Mouse (Mus musculus) E14TG2a.4 (cell line): ENCODE measurements at regions not wholly inside any gene's neighbourhood (a gene's known extent, or its start where the extent isn't known, plus 50 kb on each side); places are given as distances from the start of the nearest gene placed in this dataset.
A peak's percentile ranks its signal among the peaks of the same experiment; 100 is the strongest.

Experiments
- H3K27me3 ChIP-seq: 2 replicates; pipeline ENCODE4 v1.6.1; 2014; ENCODE audit warnings: low read length, control low read depth; ENCODE audit not compliant: insufficient read depth
- H3K36me3 ChIP-seq: 2 replicates; pipeline ENCODE4 v1.6.1; 2014; ENCODE audit warnings: low read length, control low read depth; ENCODE audit not compliant: insufficient read depth
- H3K4me1 ChIP-seq: replicated peaks from 2 replicates; pipeline ENCODE4 v1.6.1; 2014; ENCODE audit warnings: low read depth, low read length, control low read depth
- H3K4me3 ChIP-seq: replicated peaks from 2 replicates; pipeline ENCODE4 v1.5.1; 2014; ENCODE audit warnings: mild to moderate bottlenecking, low read length
- H3K9me3 ChIP-seq: 2 replicates; pipeline ENCODE4 v1.6.1; 2014; ENCODE audit warnings: low read length, control low read depth
- CTCF ChIP-seq: conservative IDR thresholded peaks from 2 replicates; pipeline ENCODE4 v1.5.1; 2014; ENCODE audit warnings: low read length
- NANOG ChIP-seq: IDR thresholded peaks from 2 replicates; pipeline ENCODE4 v1.6.1; 2014; ENCODE audit warnings: borderline replicate concordance, low read length, mixed read lengths
- POU5F1 ChIP-seq: IDR thresholded peaks from 2 replicates; pipeline ENCODE4 v1.6.1; 2014; ENCODE audit warnings: low read length, borderline replicate concordance

GRCm38 (mm10) chr3:35475326-35475725 is 278.6 kb upstream of the Atp11b start:
- Histone ChIP-seq H3K9me3 (no peaks in the 10 kb centered on the region), H3K36me3 (no peaks in the 10 kb centered on the region)
- TF ChIP-seq POU5F1, result no peak
- TF ChIP-seq CTCF, result no peak
- no peak for TF ChIP-seq NANOG

GRCm38 (mm10) chr3:35480714-35481695 is 272.9 kb upstream of the Atp11b start:
- no peaks in the 10 kb centered on the region for H3K9me3 ChIP-seq
- no peaks in the 10 kb centered on the region for H3K27me3 ChIP-seq
- H3K36me3 ChIP-seq, result no peaks in the 10 kb centered on the region
- H3K4me1 ChIP-seq, result peaks cover 32% of the 10 kb centered on the region
- no peak overlapping the region for H3K4me3 ChIP-seq
- TF ChIP-seq CTCF (no peak), POU5F1 (no peak), NANOG (no peak)

More at GRCm38 (mm10) chr3:35475326-35475725, 278.6 kb upstream of the Atp11b start:
- Histone ChIP-seq H3K4me3 (no peak overlapping the region), H3K4me1 (peaks cover 57% of the 10 kb centered on the region), H3K27me3 (no peaks in the 10 kb centered on the region)

GRCm38 (mm10) chr3:35481841-35482240 is 272.1 kb upstream of the Atp11b start:
- Histone ChIP-seq H3K4me1 (peaks cover 29% of the 10 kb centered on the region), H3K27me3 (no peaks in the 10 kb centered on the region), H3K9me3 (no peaks in the 10 kb centered on the region), H3K36me3 (no peaks in the 10 kb centered on the region), H3K4me3 (0 out of 2 replicates have a peak overlapping the region, but pooled peaks have one; percentile 20)
- TF ChIP-seq CTCF, result no peak
- TF ChIP-seq POU5F1, result no peak
- TF ChIP-seq NANOG, result no peak

- no peak overlapping the region for H3K4me3 ChIP-seq
- H3K4me1 ChIP-seq, result peaks cover 25% of the 10 kb centered on the region
- no peaks in the 10 kb centered on the region for H3K27me3 ChIP-seq
- peak; percentile 55 for TF ChIP-seq CTCF
- TF ChIP-seq POU5F1, result no peak
- H3K9me3 ChIP-seq, result no peaks in the 10 kb centered on the region
- no peaks in the 10 kb centered on the region for H3K36me3 ChIP-seq
Observed at GRCm38 (mm10) chr3:35482296-35482695, 271.6 kb upstream of the Atp11b start.

- no peak for TF ChIP-seq NANOG
- no peak for TF ChIP-seq CTCF
- TF ChIP-seq POU5F1, result no peak
- Histone ChIP-seq H3K27me3 (no peaks in the 10 kb centered on the region), H3K9me3 (no peaks in the 10 kb centered on the region), H3K4me1 (peaks cover 20% of the 10 kb centered on the region), H3K4me3 (no peak overlapping the region), H3K36me3 (no peaks in the 10 kb centered on the region)
Observed at GRCm38 (mm10) chr3:35482759-35483158, 271.1 kb upstream of the Atp11b start.

GRCm38 (mm10) chr3:35496027-35496824 is 257.7 kb upstream of the Atp11b start:
- Histone ChIP-seq H3K36me3 (no peaks in the 10 kb centered on the region), H3K9me3 (no peaks in the 10 kb centered on the region), H3K4me3 (no peak overlapping the region), H3K27me3 (no peaks in the 10 kb centered on the region), H3K4me1 (peaks cover 3% of the 10 kb centered on the region; the same call in 1 of the 2 replicates)
- no peak for TF ChIP-seq NANOG
- TF ChIP-seq POU5F1, result no peak
- no peak for TF ChIP-seq CTCF

- Histone ChIP-seq H3K4me1 (0 out of 2 replicates have a peak, but pooled peaks cover 4% of the 10 kb centered on the region), H3K9me3 (peaks cover 8% of the 10 kb centered on the region), H3K4me3 (no peak overlapping the region)
Observed at GRCm38 (mm10) chr3:35510314-35510713, 243.6 kb upstream of the Atp11b start.

GRCm38 (mm10) chr3:35516517-35516916 is 237.4 kb upstream of the Atp11b start:
- H3K27me3 ChIP-seq, result no peaks in the 10 kb centered on the region
- TF ChIP-seq NANOG, result no peak
- TF ChIP-seq CTCF, result no peak
- no peak for TF ChIP-seq POU5F1
- H3K9me3 ChIP-seq, result no peaks in the 10 kb centered on the region
- no peak overlapping the region for H3K4me3 ChIP-seq
- no peaks in the 10 kb centered on the region for H3K4me1 ChIP-seq
- H3K36me3 ChIP-seq, result no peaks in the 10 kb centered on the region

More at GRCm38 (mm10) chr3:35510314-35510713, 243.6 kb upstream of the Atp11b start:
- no peaks in the 10 kb centered on the region for H3K36me3 ChIP-seq
- TF ChIP-seq POU5F1, result no peak
- TF ChIP-seq NANOG, result no peak
- TF ChIP-seq CTCF, result no peak
- H3K27me3 ChIP-seq, result no peaks in the 10 kb centered on the region
